In genomic region chr13:42789221-42789620, GRCm38 (mm10) we compare ENCODE assay signal across 12 mouse cellular contexts.
DNase-seq lines count a peak whose midpoint lies in the region; TF ChIP-seq lines count a peak whose summit lies in the region.
"Had no signal": no experiment of that assay in that cellular context is flagged by ENCODE, and none has a peak within 500 bp of the region (broad histone marks: within the 10 kb centered on the region; RNA-seq: fewer than 3 reads in every experiment).

No protein-coding gene starts in this region.

- no peak for TF ChIP-seq EP300 in ES-Bruce4 (IDR thresholded peaks at IDR 0.05; ENCODE audit: insufficient read depth, low read depth, low read length)

- DNase-seq in heart, postnatal 4 days = peak; percentile 6
- DNase-seq in heart, adult 11 months = no peak
- DNase-seq in layer of hippocampus, adult 2 months (ENCODE audit: low spot score in 2 of 2) = no peak
- DNase-seq in layer of hippocampus, adult 9-10 months (ENCODE audit: low spot score) = no peak
- peak; percentile 53 for DNase-seq in ZHBTc4 (ENCODE audit: low read depth, low spot score)
- DNase-seq in natural killer cell, adult 2 months (ENCODE audit: low spot score in 2 of 2) = no peak
- DNase-seq: right cerebral cortex, postnatal 4 days had no signal

- H3K9me3 ChIP-seq in ES-Bruce4 (replicated peaks; ENCODE audit: control insufficient read depth, insufficient read depth, low read length, poor library complexity, severe bottlenecking) = no peaks in the 10 kb centered on the region
- H3K9me3 ChIP-seq: embryonic facial prominence, embryonic 13.5 days; forebrain, embryonic 10.5 days; hindbrain, embryonic 13.5 days; midbrain, embryonic 10.5 days had no signal

- H3K4me3 ChIP-seq in layer of hippocampus, adult 2 months = no peak overlapping the region
- H3K4me3 ChIP-seq in ES-Bruce4 (ENCODE audit: low read depth, low read length) = no peak overlapping the region
- H3K4me3 ChIP-seq: embryonic facial prominence, embryonic 13.5 days; forebrain, embryonic 10.5 days; hindbrain, embryonic 13.5 days; midbrain, embryonic 10.5 days had no signal

- H3K27ac ChIP-seq in layer of hippocampus, adult 2 months = no peak overlapping the region
- H3K27ac ChIP-seq in ES-Bruce4 (ENCODE audit: insufficient read depth, low read length) = no peak overlapping the region
- H3K27ac ChIP-seq: embryonic facial prominence, embryonic 13.5 days; forebrain, embryonic 10.5 days; hindbrain, embryonic 13.5 days; midbrain, embryonic 10.5 days had no signal

- TF ChIP-seq POLR2A in ES-Bruce4 (IDR thresholded peaks at IDR 0.05; ENCODE audit: insufficient read depth, low read length) = no peak

- no peak overlapping the region for H3K9ac ChIP-seq in ES-Bruce4 (ENCODE audit: low read depth, poor library complexity, severe bottlenecking)
- H3K9ac ChIP-seq: embryonic facial prominence, embryonic 13.5 days; hindbrain, embryonic 13.5 days had no signal

- no peaks in the 10 kb centered on the region for H3K4me1 ChIP-seq in ES-Bruce4 (ENCODE audit: control insufficient read depth, insufficient read depth, low read length)
- H3K4me1 ChIP-seq: embryonic facial prominence, embryonic 13.5 days; forebrain, embryonic 10.5 days; midbrain, embryonic 10.5 days had no signal

- no peaks in the 10 kb centered on the region for H3K36me3 ChIP-seq in ES-Bruce4 (ENCODE audit: control insufficient read depth, insufficient read depth, low read length, poor library complexity, severe bottlenecking)
- H3K36me3 ChIP-seq: embryonic facial prominence, embryonic 13.5 days; forebrain, embryonic 10.5 days; hindbrain, embryonic 13.5 days; midbrain, embryonic 10.5 days had no signal

- no peaks in the 10 kb centered on the region; the same call in 1 of the 2 replicates for H3K27me3 ChIP-seq in ES-Bruce4 (ENCODE audit: control insufficient read depth, insufficient read depth, low read length, poor library complexity, severe bottlenecking)
- H3K27me3 ChIP-seq: embryonic facial prominence, embryonic 13.5 days; hindbrain, embryonic 13.5 days had no signal

- TF ChIP-seq CTCF in layer of hippocampus, adult 2 months (conservative IDR thresholded peaks at IDR 0.05) = peak; percentile 60
- peak; percentile 54 for TF ChIP-seq CTCF in ES-Bruce4 (IDR thresholded peaks at IDR 0.05; ENCODE audit: low read depth, low read length)

Comparison
In these comparisons a context has a peak if more than half of its experiments do, and no peak if none do; other contexts are left out.
1. DNase-seq: peak in heart, postnatal 4 days (single experiment) and ZHBTc4 (single experiment); none in heart, adult 11 months (single experiment), layer of hippocampus, adult 2 months (0 of 2), layer of hippocampus, adult 9-10 months (single experiment) and natural killer cell, adult 2 months (0 of 2).